Mouse (Mus musculus) stomach, embryonic 15.5 days (tissue): ENCODE results near the gene Plcxd1. TPM values are rescaled to one million over a fixed set of nuclear protein-coding genes. Genes with fewer than 3 reads are reported as not detected.

Experiments
- ATAC-seq: fragments of 200-750 bp; cut with Nextera tagmentation; 2 replicates; pipeline ENCODE4 v1.8.0; 2017; ENCODE audit warnings: low read depth, moderate number of reproducible peaks, moderate TSS enrichment; ENCODE audit not compliant: insufficient read depth, low FRiP score
- H3K27ac ChIP-seq: fragments of 300-500 bp; sonication (generic); 2 replicates; pipeline ENCODE4 v1.5.1; 2015; ENCODE audit warnings: mild to moderate bottlenecking, inconsistent platforms
- H3K27me3 ChIP-seq: fragments of 300-500 bp; sonication (generic); replicated peaks from 2 replicates; pipeline ENCODE4 v1.6.1; 2015; ENCODE audit warnings: inconsistent platforms
- H3K36me3 ChIP-seq: fragments of 300-500 bp; sonication (generic); 2 replicates; pipeline ENCODE4 v1.6.1; 2015; ENCODE audit warnings: inconsistent platforms
- H3K4me1 ChIP-seq: fragments of 300-500 bp; sonication (generic); 2 replicates; pipeline ENCODE4 v1.6.1; 2015; ENCODE audit warnings: inconsistent platforms
- H3K4me2 ChIP-seq: fragments of 300-500 bp; sonication (generic); 2 replicates; pipeline ENCODE4 v1.6.1; 2015; ENCODE audit warnings: mild to moderate bottlenecking, inconsistent platforms
- H3K4me3 ChIP-seq: fragments of 300-500 bp; sonication (generic); replicated peaks from 2 replicates; pipeline ENCODE4 v1.5.1; 2015; ENCODE audit warnings: inconsistent platforms
- H3K9ac ChIP-seq: fragments of 300-500 bp; sonication (generic); 2 replicates; pipeline ENCODE4 v1.6.1; 2015; ENCODE audit warnings: inconsistent platforms
- H3K9me3 ChIP-seq: fragments of 300-500 bp; sonication (generic); 2 replicates; pipeline ENCODE4 v1.6.1; 2016; ENCODE audit warnings: inconsistent platforms
- WGBS: fragments of 180-500 bp; shearing (Covaris S2); methylation state at CpG from one replicate; pipeline ENCODE4 v1.1.7; 2015; 5-methylcytosine and 5-hydroxymethylcytosine counted together
- polyA plus RNA-seq: library from polyadenylated mRNA; unstranded; fragments of >200 nt; fragmentation: Nextera tagmentation; extraction: Ambion mirVana; gene quantifications from 2 replicates; pipeline ENCODE4 v1.2.1, GENCODE M21; 2015

Gene Plcxd1
- polyA plus RNA-seq, 1 experiment from 2014 or later, result 1.1 TPM

DNA sequence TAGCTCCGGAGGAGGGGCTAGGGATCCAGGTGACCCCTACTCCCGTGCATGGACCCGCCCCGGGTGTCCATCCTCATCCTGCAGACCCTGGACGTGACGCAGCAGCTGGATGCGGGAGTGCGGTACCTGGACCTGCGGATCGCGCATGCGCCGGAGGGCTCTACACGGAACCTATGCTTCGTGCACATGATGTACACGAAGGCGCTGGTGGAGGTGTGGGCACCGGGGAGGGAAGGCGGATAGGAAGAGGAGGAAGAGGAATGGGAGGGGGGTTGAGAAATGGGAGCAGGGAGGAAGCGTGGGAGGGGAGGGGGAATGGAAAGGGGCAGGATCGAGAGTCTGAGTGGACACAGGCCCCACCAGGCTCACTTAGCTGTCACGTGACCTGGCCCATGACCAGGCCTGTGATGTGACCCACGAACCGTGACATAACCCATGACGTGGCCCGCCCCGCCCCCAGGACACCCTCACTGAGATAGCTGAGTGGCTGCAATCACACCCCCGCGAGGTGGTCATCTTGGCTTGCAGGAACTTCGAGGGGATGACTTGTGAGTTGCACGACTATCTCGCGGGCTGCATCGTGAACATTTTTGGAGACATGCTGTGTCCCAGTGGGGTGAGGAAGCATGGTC lies 2.1 kb downstream of the Plcxd1 start:
- Histone ChIP-seq H3K27ac (no peak overlapping the region), H3K9ac (no peak overlapping the region), H3K4me3 (peak overlapping the region; percentile 37), H3K27me3 (no peaks in the 10 kb centered on the region), H3K4me1 (peaks cover 22% of the 10 kb centered on the region), H3K36me3 (peaks cover 34% of the 10 kb centered on the region), H3K4me2 (peak overlapping the region; percentile 83), H3K9me3 (no peaks in the 10 kb centered on the region)
- 0 out of 2 replicates have a peak, but pooled peaks have one; percentile 8 for ATAC-seq
- 15% methylated on average over 34 of the region's 34 CpGs for WGBS

GRCm38 (mm10) chr5:110102429-110102828 lies 2.7 kb downstream of the Plcxd1 start:
- Histone ChIP-seq H3K27me3 (no peaks in the 10 kb centered on the region), H3K36me3 (peaks cover 34% of the 10 kb centered on the region), H3K4me3 (no peak overlapping the region), H3K9ac (no peak overlapping the region), H3K27ac (no peak overlapping the region), H3K4me2 (no peak overlapping the region), H3K4me1 (peaks cover 25% of the 10 kb centered on the region), H3K9me3 (no peaks in the 10 kb centered on the region)
- no peak for ATAC-seq
- WGBS, result 86% methylated on average over 13 of the region's 13 CpGs

- Histone ChIP-seq H3K4me3 (no peak overlapping the region), H3K4me2 (no peak overlapping the region), H3K9me3 (no peaks in the 10 kb centered on the region), H3K9ac (no peak overlapping the region), H3K27me3 (no peaks in the 10 kb centered on the region), H3K27ac (no peak overlapping the region), H3K4me1 (peaks cover 25% of the 10 kb centered on the region), H3K36me3 (peaks cover 34% of the 10 kb centered on the region)
- ATAC-seq, result no peak
- whole genome bisulfite sequencing, result 90% methylated on average over 19 of the region's 19 CpGs
Measured at GRCm38 (mm10) chr5:110102853-110103625, 3.3 kb downstream of the Plcxd1 start.

GRCm38 (mm10) chr5:110103901-110104615 lies 4.3 kb downstream of the Plcxd1 start:
- Histone ChIP-seq H3K27me3 (no peaks in the 10 kb centered on the region), H3K36me3 (peaks cover 34% of the 10 kb centered on the region), H3K4me2 (no peak overlapping the region), H3K27ac (no peak overlapping the region), H3K9me3 (no peaks in the 10 kb centered on the region), H3K4me1 (peaks cover 25% of the 10 kb centered on the region), H3K9ac (no peak overlapping the region), H3K4me3 (no peak overlapping the region)
- 95% methylated on average over 27 of the region's 27 CpGs for WGBS
- no peak for ATAC-seq

- Histone ChIP-seq H3K27ac (no peak overlapping the region), H3K4me1 (peaks cover 25% of the 10 kb centered on the region), H3K36me3 (peaks cover 34% of the 10 kb centered on the region), H3K4me3 (no peak overlapping the region), H3K4me2 (no peak overlapping the region), H3K9me3 (no peaks in the 10 kb centered on the region), H3K9ac (no peak overlapping the region), H3K27me3 (no peaks in the 10 kb centered on the region)
- WGBS, result 95% methylated on average over 36 of the region's 36 CpGs
- ATAC-seq, result no peak
Measured at GRCm38 (mm10) chr5:110104616-110105380, 5.0 kb downstream of the Plcxd1 start.

DNA sequence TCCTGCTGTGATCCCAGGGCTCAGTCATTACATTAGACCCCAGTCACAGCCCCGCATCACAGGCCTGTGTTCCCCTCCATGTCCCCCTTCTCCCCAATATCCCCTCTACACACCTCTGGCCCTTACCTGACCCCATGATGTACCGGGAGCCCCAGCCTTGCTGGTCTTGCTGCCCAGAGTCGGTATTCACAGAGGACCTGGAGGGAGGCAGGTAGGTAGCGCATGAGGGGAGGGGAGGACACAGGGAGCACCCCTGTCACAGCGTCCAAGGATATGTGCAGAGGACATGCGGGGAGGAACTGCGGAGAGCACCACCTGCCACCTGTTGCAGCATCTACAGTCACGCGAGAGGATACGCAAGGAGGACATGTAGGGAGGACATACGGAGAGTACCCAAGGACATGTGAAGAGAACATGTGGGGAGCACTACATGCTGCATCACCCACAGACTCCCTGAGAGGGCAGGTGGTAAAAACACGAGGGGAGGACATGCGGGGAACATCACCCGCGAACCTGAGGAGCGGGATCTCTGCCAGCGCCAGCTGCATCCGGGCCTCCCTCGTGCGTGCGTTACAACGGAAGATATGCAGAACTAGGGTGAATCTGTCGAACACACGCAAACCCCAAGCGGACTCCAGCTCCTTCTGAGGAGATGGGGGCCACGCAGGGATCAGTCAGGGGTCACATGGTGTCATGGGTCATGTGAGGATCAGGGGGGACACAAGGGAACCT lies 6.5 kb downstream of the Plcxd1 start:
- ATAC-seq, result no peak
- Histone ChIP-seq H3K27ac (no peak overlapping the region; the same call in 1 of the 2 replicates), H3K4me1 (peaks cover 16% of the 10 kb centered on the region), H3K36me3 (peaks cover 34% of the 10 kb centered on the region), H3K4me2 (peak overlapping the region; percentile 87), H3K9ac (no peak overlapping the region), H3K9me3 (no peaks in the 10 kb centered on the region), H3K27me3 (no peaks in the 10 kb centered on the region), H3K4me3 (peak overlapping the region; percentile 84)
- 95% methylated on average over 26 of the region's 26 CpGs for WGBS

DNA sequence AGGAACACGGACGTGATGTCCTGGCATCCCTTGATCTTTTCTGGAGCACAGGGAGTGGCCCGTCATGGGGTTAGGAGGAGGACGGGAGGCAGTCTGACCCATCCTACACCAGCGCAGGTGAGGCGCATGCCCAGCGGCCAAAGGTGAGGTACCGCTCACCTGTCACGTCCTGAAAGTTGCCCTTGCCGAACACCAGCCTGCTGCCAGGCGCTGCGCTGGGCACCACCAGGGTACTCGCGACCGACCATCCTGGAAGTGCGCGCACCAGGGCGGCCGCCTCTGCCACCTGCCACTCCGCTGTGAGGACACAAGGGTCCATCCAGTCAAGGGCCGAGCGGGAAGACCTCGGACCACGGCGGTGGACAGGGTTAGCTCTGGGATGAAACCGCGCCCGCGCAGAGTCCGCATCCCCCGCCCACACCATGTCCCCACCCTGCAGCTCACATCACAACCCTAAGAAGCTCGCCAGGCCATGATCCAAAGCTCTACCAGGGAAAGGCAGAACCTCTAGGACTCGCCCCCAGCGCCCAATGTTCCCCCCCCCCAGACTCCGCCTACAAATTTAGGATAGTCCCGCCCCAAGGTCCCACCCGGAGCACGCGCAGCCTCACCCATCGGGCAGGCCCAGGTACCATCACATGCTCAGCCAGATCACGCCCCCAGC lies 7.3 kb downstream of the Plcxd1 start:
- Histone ChIP-seq H3K27me3 (no peaks in the 10 kb centered on the region), H3K4me2 (peak overlapping the region; percentile 87), H3K4me1 (peaks cover 9% of the 10 kb centered on the region), H3K9ac (peak overlapping the region; percentile 67; the same call in 1 of the 2 replicates), H3K4me3 (peak overlapping the region; percentile 84), H3K36me3 (peaks cover 34% of the 10 kb centered on the region), H3K9me3 (no peaks in the 10 kb centered on the region), H3K27ac (peak overlapping the region; percentile 100)
- WGBS, result 13% methylated on average over 41 of the region's 41 CpGs
- no peak; the same call in 1 of the 2 replicates for ATAC-seq

- Histone ChIP-seq H3K9me3 (no peaks in the 10 kb centered on the region), H3K36me3 (peaks cover 38% of the 10 kb centered on the region), H3K27me3 (no peaks in the 10 kb centered on the region), H3K27ac (peak within 1 kb of the TSS; percentile 100), H3K4me2 (peak within 1 kb of the TSS; percentile 87), H3K4me1 (peaks cover 8% of the 10 kb centered on the region), H3K9ac (peak within 1 kb of the TSS; percentile 67), H3K4me3 (peak within 1 kb of the TSS; percentile 84)
- under 1% methylated on average over 71 of the region's 71 CpGs for WGBS
- peak; percentile 90 for ATAC-seq
Measured at GRCm38 (mm10) chr5:110107581-110108304, 8.0 kb downstream of the Plcxd1 start, which contains the start of gene Gtpbp6. Gtpbp6 (minus strand) TSS chr5:110108197.

DNA sequence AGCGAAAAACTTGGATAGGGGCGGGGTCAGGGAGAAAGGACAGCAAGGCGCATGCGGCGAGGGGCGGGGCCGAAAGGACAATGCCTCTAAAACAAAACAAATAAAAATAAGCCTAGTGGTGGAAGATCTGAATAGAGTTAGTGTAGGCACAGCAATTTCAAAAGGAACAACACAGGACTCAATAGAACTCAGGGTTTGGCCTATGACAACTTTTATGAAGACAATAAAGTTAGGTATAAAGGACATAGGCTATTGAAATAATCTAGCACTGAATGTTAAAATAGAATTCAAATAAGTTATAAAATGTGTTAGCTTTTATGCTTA lies 8.5 kb downstream of the Plcxd1 start:
- Histone ChIP-seq H3K36me3 (peaks cover 40% of the 10 kb centered on the region), H3K9me3 (no peaks in the 10 kb centered on the region), H3K27ac (peak overlapping the region; percentile 100), H3K27me3 (no peaks in the 10 kb centered on the region), H3K4me3 (peak overlapping the region; percentile 84), H3K4me2 (peak overlapping the region; percentile 87), H3K4me1 (peaks cover 8% of the 10 kb centered on the region), H3K9ac (no peak overlapping the region)
- no peak for ATAC-seq
- 0% methylated on average over 7 of the region's 7 CpGs for WGBS

DNA sequence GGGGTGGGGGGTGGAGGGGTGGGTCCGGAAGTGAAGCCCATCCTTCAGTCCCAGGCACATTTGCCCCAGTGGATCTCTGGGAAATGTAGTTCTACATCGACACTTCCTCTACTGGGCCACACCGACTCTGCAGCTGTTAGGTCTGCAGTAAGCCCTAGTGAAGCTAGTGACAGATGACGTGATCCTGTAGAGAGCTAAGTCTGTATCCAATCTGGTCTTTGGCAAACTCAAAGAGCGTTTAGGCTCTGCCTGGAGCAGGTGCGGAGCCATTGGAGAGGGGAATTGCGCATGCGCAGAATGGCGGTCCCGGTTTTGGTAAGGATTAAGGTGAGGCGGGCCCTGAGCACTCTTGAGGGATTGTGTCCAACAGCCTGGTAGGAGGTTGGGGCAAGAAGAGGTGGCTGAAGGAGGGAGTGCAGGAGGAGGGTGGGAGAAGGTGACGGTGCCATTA lies 10.2 kb downstream of the Plcxd1 start, which contains the start of gene Zfp605:
Zfp605 (plus strand) TSS at position 102 of the 451 bp plus-strand sequence.
- H3K9me3 ChIP-seq, result no peaks in the 10 kb centered on the region
- WGBS, result 1% methylated on average over 12 of the region's 12 CpGs
- peaks cover 8% of the 10 kb centered on the region for H3K4me1 ChIP-seq
- peak within 1 kb of the TSS; percentile 37; the same call in 1 of the 2 replicates for H3K9ac ChIP-seq
- no peaks in the 10 kb centered on the region for H3K27me3 ChIP-seq
- peak; percentile 11 for ATAC-seq
- peak within 1 kb of the TSS; percentile 82 for H3K27ac ChIP-seq
- H3K4me2 ChIP-seq, result peak within 1 kb of the TSS; percentile 80
- H3K4me3 ChIP-seq, result peak within 1 kb of the TSS; percentile 58
- H3K36me3 ChIP-seq, result peaks cover 23% of the 10 kb centered on the region
